Mouse (Mus musculus) forebrain, embryonic 15.5 days (tissue): ENCODE measurements around the gene Spsb4. TPM values are rescaled to one million over a fixed set of nuclear protein-coding genes. Genes with fewer than 3 reads are reported as not detected.
A peak's percentile ranks its signal among the peaks of the same experiment; 100 is the strongest.

Source experiments
- ATAC-seq: fragments of 200-750 bp; cut with Nextera tagmentation; replicated peaks from 2 replicates; pipeline ENCODE4 v1.8.0; 2017; ENCODE audit warnings: mild to moderate bottlenecking, moderate TSS enrichment, moderate library complexity
- H3K27ac ChIP-seq: fragments of 300-500 bp; sonication (generic); replicated peaks from 2 replicates; pipeline ENCODE4 v1.5.1; 2015; ENCODE audit warnings: mild to moderate bottlenecking, inconsistent platforms
- H3K27me3 ChIP-seq: fragments of 300-500 bp; sonication (generic); 2 replicates; pipeline ENCODE4 v1.6.1; 2015; ENCODE audit warnings: inconsistent platforms
- H3K36me3 ChIP-seq: fragments of 300-500 bp; sonication (generic); 2 replicates; pipeline ENCODE4 v1.6.1; 2015; ENCODE audit warnings: mild to moderate bottlenecking, inconsistent platforms
- H3K4me1 ChIP-seq: fragments of 300-500 bp; sonication (generic); 2 replicates; pipeline ENCODE4 v1.6.1; 2015; ENCODE audit warnings: inconsistent platforms
- H3K4me2 ChIP-seq: fragments of 300-500 bp; sonication (generic); replicated peaks from 2 replicates; pipeline ENCODE4 v1.6.1; 2015; ENCODE audit warnings: mild to moderate bottlenecking, inconsistent platforms
- H3K4me3 ChIP-seq: fragments of 300-500 bp; sonication (generic); 2 replicates; pipeline ENCODE4 v1.5.1; 2015; ENCODE audit warnings: mild to moderate bottlenecking, inconsistent platforms
- H3K9ac ChIP-seq: fragments of 300-500 bp; sonication (generic); replicated peaks from 2 replicates; pipeline ENCODE4 v1.6.1; 2015; ENCODE audit warnings: mild to moderate bottlenecking, inconsistent platforms
- H3K9me3 ChIP-seq: fragments of 300-500 bp; sonication (generic); 2 replicates; pipeline ENCODE4 v1.6.1; 2016; ENCODE audit warnings: inconsistent platforms
- WGBS: fragments of 180-500 bp; shearing (Covaris S2); methylation state at CpG from one replicate; pipeline ENCODE4 v1.1.7; 2015; ENCODE audit warnings: mixed read lengths; 5-methylcytosine and 5-hydroxymethylcytosine counted together
- polyA plus RNA-seq: library from polyadenylated mRNA; unstranded; fragments of >200 nt; fragmentation: Nextera tagmentation; extraction: Ambion mirVana; gene quantifications from 2 replicates; pipeline ENCODE4 v1.2.1, GENCODE M21; 2015

Spsb4 gene
- polyA plus RNA-seq, 1 experiment from 2014 or later = 24.7 TPM

DNA sequence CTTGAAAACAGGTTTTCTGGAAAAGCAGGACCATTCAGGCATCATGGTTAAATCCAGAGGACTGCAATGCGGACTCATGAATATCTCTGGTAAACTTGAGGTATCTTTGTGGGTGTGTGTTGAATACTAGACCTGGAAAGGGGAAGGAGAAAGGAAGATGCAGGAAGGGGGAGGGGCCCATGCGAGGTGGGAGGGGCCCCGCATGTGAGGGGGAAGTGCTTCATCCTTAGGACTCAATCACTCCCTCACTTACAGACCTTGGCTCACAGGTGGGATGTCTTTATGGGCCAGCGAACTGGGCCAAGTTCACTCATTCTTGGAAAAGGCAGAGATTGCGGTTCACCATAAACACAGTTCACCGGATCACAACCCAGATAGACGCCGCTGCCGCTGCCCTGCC is 4.9 kb downstream of the Spsb4 start:
- Histone ChIP-seq H3K4me3 (no peak overlapping the region), H3K27ac (peak overlapping the region; percentile 57), H3K27me3 (no peaks in the 10 kb centered on the region), H3K4me2 (no peak overlapping the region), H3K9me3 (0 out of 2 replicates have a peak, but pooled peaks cover 5% of the 10 kb centered on the region), H3K4me1 (peaks cover 71% of the 10 kb centered on the region), H3K36me3 (no peaks in the 10 kb centered on the region), H3K9ac (no peak overlapping the region)
- no peak for ATAC-seq
- 72% methylated on average over 9 of the region's 9 CpGs for WGBS

DNA sequence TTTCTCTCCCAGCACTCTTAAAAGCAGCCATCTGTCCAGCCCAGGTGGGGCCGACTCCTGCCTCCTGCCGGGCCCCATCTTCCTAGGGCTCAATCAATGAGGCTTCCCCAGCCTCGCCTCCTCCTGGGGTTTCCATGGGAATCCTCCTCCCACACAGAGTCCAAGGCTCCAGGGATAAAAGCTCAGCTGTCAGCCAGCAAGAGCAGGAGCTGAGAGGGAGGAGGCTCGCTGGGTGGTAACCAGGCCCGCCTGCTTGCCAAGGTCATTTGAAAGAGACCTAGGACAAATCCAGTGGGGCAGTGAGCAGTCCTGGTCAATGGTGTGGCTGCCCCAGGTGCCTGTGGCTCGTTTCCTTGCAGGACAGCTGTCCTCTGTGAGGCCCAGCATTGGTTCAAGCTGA is 5.5 kb downstream of the Spsb4 start:
- H3K27me3 ChIP-seq = no peaks in the 10 kb centered on the region
- 2% methylated on average over 6 of the region's 6 CpGs for WGBS
- 0 out of 2 replicates have a peak, but pooled peaks cover 2% of the 10 kb centered on the region for H3K36me3 ChIP-seq
- H3K4me1 ChIP-seq = peaks cover 71% of the 10 kb centered on the region
- H3K9ac ChIP-seq = no peak overlapping the region
- 0 out of 2 replicates have a peak overlapping the region, but pooled peaks have one; percentile 1 for H3K4me2 ChIP-seq
- H3K4me3 ChIP-seq = no peak overlapping the region
- H3K27ac ChIP-seq = peak overlapping the region; percentile 57
- peak; percentile 58 for ATAC-seq
- H3K9me3 ChIP-seq = 0 out of 2 replicates have a peak, but pooled peaks cover 7% of the 10 kb centered on the region

DNA sequence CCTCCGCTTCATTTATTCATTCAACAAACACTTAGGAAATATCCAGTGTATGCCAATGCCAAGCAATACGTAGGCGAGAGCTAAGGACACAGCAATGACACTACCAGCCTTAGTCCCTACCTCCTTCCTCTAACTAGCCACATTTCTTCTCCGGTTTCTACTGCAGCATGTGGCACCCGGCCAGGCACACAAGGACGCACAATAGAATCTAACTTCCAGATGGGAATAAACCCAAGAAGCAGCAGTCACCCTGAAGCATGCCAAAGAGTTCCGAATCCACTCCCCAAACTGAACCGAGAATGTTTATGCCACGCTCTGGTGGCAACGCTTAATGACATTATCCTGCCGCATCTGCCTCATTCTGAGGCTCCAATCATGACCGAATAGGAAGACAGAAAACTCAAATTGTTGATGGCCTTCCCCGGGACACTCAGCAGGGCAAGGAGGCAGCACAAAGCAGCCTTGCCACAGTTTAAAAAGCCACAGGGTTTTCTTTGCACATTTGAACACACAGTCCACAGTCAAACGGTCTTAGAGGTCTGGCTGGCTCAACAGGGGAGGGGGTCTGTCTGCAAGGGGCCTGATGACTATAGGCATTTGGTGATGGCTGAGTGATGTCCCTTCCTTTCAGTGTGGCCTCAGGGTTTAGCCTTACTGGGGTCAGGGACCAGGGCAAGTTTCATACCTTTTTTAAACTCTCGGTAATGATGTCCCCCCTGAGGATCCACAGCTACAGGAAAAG is 7.0 kb downstream of the Spsb4 start:
- Histone ChIP-seq H3K4me2 (peak overlapping the region; percentile 16; the same call in 1 of the 2 replicates), H3K36me3 (0 out of 2 replicates have a peak, but pooled peaks cover 2% of the 10 kb centered on the region), H3K9ac (no peak overlapping the region), H3K4me3 (no peak overlapping the region), H3K4me1 (peaks cover 62% of the 10 kb centered on the region), H3K27ac (peak overlapping the region; percentile 36), H3K27me3 (no peaks in the 10 kb centered on the region), H3K9me3 (0 out of 2 replicates have a peak, but pooled peaks cover 10% of the 10 kb centered on the region)
- peak; percentile 24; the same call in 1 of the 2 replicates for ATAC-seq
- 23% methylated on average over 15 of the region's 15 CpGs for WGBS

GRCm38 (mm10) chr9:97010447-97010846 is 8.2 kb downstream of the Spsb4 start:
- ATAC-seq = no peak
- no peak overlapping the region for H3K4me3 ChIP-seq
- 89% methylated on average over 6 of the region's 6 CpGs for WGBS
- H3K27me3 ChIP-seq = no peaks in the 10 kb centered on the region
- no peak overlapping the region for H3K9ac ChIP-seq
- 0 out of 2 replicates have a peak, but pooled peaks cover 2% of the 10 kb centered on the region for H3K36me3 ChIP-seq
- H3K4me1 ChIP-seq = peaks cover 51% of the 10 kb centered on the region
- 0 out of 2 replicates have a peak, but pooled peaks cover 10% of the 10 kb centered on the region for H3K9me3 ChIP-seq
- no peak overlapping the region for H3K4me2 ChIP-seq
- no peak overlapping the region for H3K27ac ChIP-seq

- no peak for ATAC-seq
- peaks cover 4% of the 10 kb centered on the region; the same call in 1 of the 2 replicates for H3K4me1 ChIP-seq
- no peak overlapping the region for H3K4me3 ChIP-seq
- no peak overlapping the region for H3K9ac ChIP-seq
- H3K27ac ChIP-seq = no peak overlapping the region
- 80% methylated on average over 3 of the region's 3 CpGs for WGBS
- H3K36me3 ChIP-seq = 0 out of 2 replicates have a peak, but pooled peaks cover 2% of the 10 kb centered on the region
- 0 out of 2 replicates have a peak, but pooled peaks cover 10% of the 10 kb centered on the region for H3K9me3 ChIP-seq
- no peaks in the 10 kb centered on the region for H3K27me3 ChIP-seq
- H3K4me2 ChIP-seq = no peak overlapping the region
Observed at GRCm38 (mm10) chr9:97004726-97005125, 13.9 kb downstream of the Spsb4 start.

DNA sequence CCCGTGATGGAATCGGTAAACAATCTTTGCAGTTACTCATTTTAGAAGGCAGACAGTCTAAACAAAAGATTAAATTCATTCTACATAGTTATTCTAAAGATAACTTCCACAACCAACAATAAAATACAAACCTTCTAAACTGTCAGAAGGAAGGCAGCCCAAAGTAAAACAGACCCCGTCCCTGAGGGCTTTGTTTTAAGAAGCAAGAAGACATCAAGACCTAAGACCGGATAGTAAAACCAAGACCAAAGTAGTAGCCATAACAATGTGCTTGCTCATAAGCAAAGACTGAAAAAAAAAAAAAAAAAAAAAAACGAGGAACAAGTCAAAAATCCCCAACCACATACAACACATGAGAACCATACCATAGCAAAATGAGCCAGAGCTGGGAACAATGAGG is 15.5 kb downstream of the Spsb4 start:
- Histone ChIP-seq H3K27ac (no peak overlapping the region), H3K4me2 (no peak overlapping the region), H3K9me3 (0 out of 2 replicates have a peak, but pooled peaks cover 3% of the 10 kb centered on the region), H3K27me3 (no peaks in the 10 kb centered on the region), H3K9ac (no peak overlapping the region), H3K4me3 (no peak overlapping the region), H3K36me3 (no peaks in the 10 kb centered on the region), H3K4me1 (peaks cover 4% of the 10 kb centered on the region; the same call in 1 of the 2 replicates)
- ATAC-seq = no peak
- 75% methylated on average over 5 of the region's 5 CpGs for WGBS

- no peak overlapping the region for H3K9ac ChIP-seq
- no peak overlapping the region for H3K27ac ChIP-seq
- no peak overlapping the region for H3K4me2 ChIP-seq
- no peaks in the 10 kb centered on the region for H3K36me3 ChIP-seq
- H3K9me3 ChIP-seq = no peaks in the 10 kb centered on the region
- WGBS = 91% methylated on average over 8 of the region's 8 CpGs
- H3K4me3 ChIP-seq = no peak overlapping the region
- ATAC-seq = no peak
- H3K27me3 ChIP-seq = no peaks in the 10 kb centered on the region
- H3K4me1 ChIP-seq = peaks cover 4% of the 10 kb centered on the region; the same call in 1 of the 2 replicates
Observed at GRCm38 (mm10) chr9:97002654-97003053, 16.0 kb downstream of the Spsb4 start.

- Histone ChIP-seq H3K4me1 (peaks cover 4% of the 10 kb centered on the region; the same call in 1 of the 2 replicates), H3K27me3 (no peaks in the 10 kb centered on the region), H3K4me2 (no peak overlapping the region), H3K9me3 (no peaks in the 10 kb centered on the region), H3K36me3 (no peaks in the 10 kb centered on the region), H3K4me3 (no peak overlapping the region), H3K27ac (no peak overlapping the region), H3K9ac (no peak overlapping the region)
- 83% methylated on average over 7 of the region's 7 CpGs for WGBS
- ATAC-seq = no peak
Observed at GRCm38 (mm10) chr9:97002025-97002424, 16.6 kb downstream of the Spsb4 start.

DNA sequence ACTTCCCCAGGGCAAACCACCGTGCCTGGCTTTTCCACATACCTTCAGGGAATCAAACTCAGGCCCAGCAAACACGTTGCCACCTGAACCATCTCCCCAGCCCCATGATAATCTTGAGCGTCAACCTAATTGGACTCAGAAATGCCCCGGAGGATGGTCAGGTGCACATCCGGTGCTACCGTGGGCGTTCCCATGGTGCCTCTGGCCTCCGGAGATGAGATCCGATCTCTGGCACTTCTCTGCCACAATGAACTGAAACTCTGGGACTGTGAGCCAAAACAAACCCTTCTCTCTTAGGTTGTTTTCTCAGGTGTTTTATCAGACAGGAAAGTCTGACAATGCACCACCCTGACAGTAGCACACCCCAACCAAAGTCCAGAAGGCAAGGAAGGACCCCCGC is 17.2 kb downstream of the Spsb4 start:
- H3K4me1 ChIP-seq = peaks cover 4% of the 10 kb centered on the region; the same call in 1 of the 2 replicates
- ATAC-seq = no peak
- H3K9me3 ChIP-seq = no peaks in the 10 kb centered on the region

GRCm38 (mm10) chr9:96995717-96996116 is 22.9 kb downstream of the Spsb4 start:
- no peak overlapping the region for H3K9ac ChIP-seq
- no peaks in the 10 kb centered on the region for H3K9me3 ChIP-seq
- H3K4me2 ChIP-seq = no peak overlapping the region
- no peak overlapping the region for H3K27ac ChIP-seq
- no peaks in the 10 kb centered on the region for H3K36me3 ChIP-seq
- no peak overlapping the region for H3K4me3 ChIP-seq
- 97% methylated on average over 25 of the region's 25 CpGs for WGBS
- no peaks in the 10 kb centered on the region for H3K27me3 ChIP-seq
- ATAC-seq = no peak
- peaks cover 14% of the 10 kb centered on the region for H3K4me1 ChIP-seq

More for the DNA sequence above, 17.2 kb downstream of the Spsb4 start:
- Histone ChIP-seq H3K4me2 (no peak overlapping the region), H3K27ac (no peak overlapping the region), H3K36me3 (no peaks in the 10 kb centered on the region), H3K27me3 (no peaks in the 10 kb centered on the region), H3K4me3 (no peak overlapping the region), H3K9ac (no peak overlapping the region)
- WGBS = 93% methylated on average over 10 of the region's 10 CpGs

DNA sequence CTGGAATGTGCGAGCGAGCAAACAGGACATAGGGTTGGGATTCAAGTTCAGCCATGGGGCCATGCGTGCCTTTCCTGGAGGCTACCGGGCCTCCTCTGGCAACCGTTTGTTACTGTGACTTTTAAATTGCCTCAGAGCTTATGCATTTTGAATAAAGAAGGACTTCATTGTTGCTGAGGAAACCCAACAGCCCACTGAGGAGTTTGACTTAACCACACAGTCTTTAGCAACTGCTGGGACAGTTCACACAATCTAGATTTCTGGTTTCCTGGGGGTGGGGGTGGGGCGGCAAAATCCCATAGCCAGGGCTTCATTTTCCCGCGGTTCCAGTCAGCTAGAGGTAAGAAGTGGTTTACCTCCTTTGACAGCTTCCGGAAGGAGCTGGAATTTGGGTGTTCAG is 23.9 kb downstream of the Spsb4 start:
- no peak overlapping the region for H3K27ac ChIP-seq
- H3K4me2 ChIP-seq = no peak overlapping the region
- H3K9ac ChIP-seq = no peak overlapping the region
- no peak for ATAC-seq
- H3K9me3 ChIP-seq = no peaks in the 10 kb centered on the region
- peaks cover 24% of the 10 kb centered on the region for H3K4me1 ChIP-seq
- H3K36me3 ChIP-seq = no peaks in the 10 kb centered on the region
- 92% methylated on average over 9 of the region's 9 CpGs for WGBS
- no peaks in the 10 kb centered on the region for H3K27me3 ChIP-seq
- H3K4me3 ChIP-seq = no peak overlapping the region

- no peak for ATAC-seq
- H3K4me3 ChIP-seq = no peak overlapping the region
- H3K9ac ChIP-seq = no peak overlapping the region
- no peaks in the 10 kb centered on the region for H3K9me3 ChIP-seq
- no peaks in the 10 kb centered on the region for H3K27me3 ChIP-seq
- no peaks in the 10 kb centered on the region for H3K36me3 ChIP-seq
- peaks cover 36% of the 10 kb centered on the region for H3K4me1 ChIP-seq
- no peak overlapping the region for H3K4me2 ChIP-seq
- H3K27ac ChIP-seq = no peak overlapping the region
- WGBS = 44% methylated on average over 14 of the region's 14 CpGs
Observed at GRCm38 (mm10) chr9:96991118-96991517, 27.5 kb downstream of the Spsb4 start.
